Mouse (Mus musculus): Measurements from ENCODE around the gene Ankrd55.

GRCm38 (mm10) chr13:112344270-112344864 lies 56.1 kb downstream of the Ankrd55 start:
- TF ChIP-seq CTCF (IDR thresholded peaks at IDR 0.05; ENCODE audit: extremely low read depth, insufficient read depth, insufficient read length, insufficient replicate concordance) = no peak
- no peak for TF ChIP-seq POLR2A (IDR thresholded peaks at IDR 0.05; ENCODE audit: low read depth, low read length)

All from spleen, adult 2 months (tissue).